Mouse (Mus musculus): Measurements from ENCODE around the gene Nfkbib. TPM values are rescaled to one million over a fixed set of nuclear protein-coding genes. Genes with fewer than 3 reads are reported as not detected.

Gene Nfkbib
- polyA plus RNA-seq, 1 experiment from 2014 or later, result 41.0 TPM

- no peak overlapping the region for H3K27ac ChIP-seq (ENCODE audit: low read length)
- peak overlapping the region; percentile 89 for H3K4me2 ChIP-seq (ENCODE audit: low read depth, low read length)
- H3K27me3 ChIP-seq (ENCODE audit: control insufficient read depth, insufficient read depth, low read length), result no peaks in the 10 kb centered on the region
- peak overlapping the region; percentile 90 for H3K4me3 ChIP-seq (ENCODE audit: low read length)
- H3K4me1 ChIP-seq (ENCODE audit: control insufficient read depth, insufficient read depth, low read length), result peaks cover 15% of the 10 kb centered on the region
- no peak for ATAC-seq (replicated peaks; ENCODE audit: extremely low read depth, insufficient read depth, low FRiP score)
- WGBS, result 81% methylated on average over 6 of the region's 6 CpGs
- H3K9ac ChIP-seq (ENCODE audit: low read length), result no peak overlapping the region
- H3K36me3 ChIP-seq (ENCODE audit: control insufficient read depth, insufficient read depth), result peaks cover 16% of the 10 kb centered on the region
- no peaks in the 10 kb centered on the region for H3K9me3 ChIP-seq (replicated peaks; ENCODE audit: control insufficient read depth, low read length)
These were observed 2.1 kb downstream of the Nfkbib start for GRCm38 (mm10) chr7:28765211-28765610.

- Histone ChIP-seq H3K36me3 (ENCODE audit: control insufficient read depth, insufficient read depth) (peaks cover 24% of the 10 kb centered on the region), H3K4me3 (ENCODE audit: low read length) (no peak overlapping the region), H3K27ac (ENCODE audit: low read length) (no peak overlapping the region), H3K9me3 (replicated peaks; ENCODE audit: control insufficient read depth, low read length) (no peaks in the 10 kb centered on the region), H3K27me3 (ENCODE audit: control insufficient read depth, insufficient read depth, low read length) (peaks cover 2% of the 10 kb centered on the region; the same call in 1 of the 2 replicates), H3K9ac (ENCODE audit: low read length) (no peak overlapping the region), H3K4me2 (ENCODE audit: low read depth, low read length) (no peak overlapping the region), H3K4me1 (ENCODE audit: control insufficient read depth, insufficient read depth, low read length) (peaks cover 9% of the 10 kb centered on the region)
- no peak for ATAC-seq (replicated peaks; ENCODE audit: extremely low read depth, insufficient read depth, low FRiP score)
- WGBS, result 79% methylated on average over 9 of the region's 9 CpGs
These were observed 5.4 kb downstream of the Nfkbib start for GRCm38 (mm10) chr7:28761907-28762306.

- peaks cover 11% of the 10 kb centered on the region for H3K27me3 ChIP-seq (ENCODE audit: control insufficient read depth, insufficient read depth, low read length)
- no peaks in the 10 kb centered on the region for H3K9me3 ChIP-seq (replicated peaks; ENCODE audit: control insufficient read depth, low read length)
- H3K27ac ChIP-seq (ENCODE audit: low read length), result no peak overlapping the region
- no peak overlapping the region for H3K4me2 ChIP-seq (ENCODE audit: low read depth, low read length)
- ATAC-seq (replicated peaks; ENCODE audit: extremely low read depth, insufficient read depth, low FRiP score), result no peak
- WGBS, result 85% methylated on average over 13 of the region's 13 CpGs
- H3K4me1 ChIP-seq (ENCODE audit: control insufficient read depth, insufficient read depth, low read length), result no peaks in the 10 kb centered on the region
- no peak overlapping the region for H3K9ac ChIP-seq (ENCODE audit: low read length)
- peaks cover 24% of the 10 kb centered on the region for H3K36me3 ChIP-seq (ENCODE audit: control insufficient read depth, insufficient read depth)
- no peak overlapping the region for H3K4me3 ChIP-seq (ENCODE audit: low read length)
These were observed 8.7 kb downstream of the Nfkbib start for GRCm38 (mm10) chr7:28758623-28759022.

GRCm38 (mm10) chr7:28756079-28756478 is 11.2 kb downstream of the Nfkbib start, which contains the start of gene Ccer2:
Gene Ccer2 (plus strand): TSS chr7:28756174.
- no peaks in the 10 kb centered on the region for H3K4me1 ChIP-seq (ENCODE audit: control insufficient read depth, insufficient read depth, low read length)
- ATAC-seq (replicated peaks; ENCODE audit: extremely low read depth, insufficient read depth, low FRiP score), result no peak
- no peak within 1 kb of the TSS for H3K9ac ChIP-seq (ENCODE audit: low read length)
- no peak within 1 kb of the TSS for H3K4me2 ChIP-seq (ENCODE audit: low read depth, low read length)
- 3% methylated on average over 17 of the region's 17 CpGs for WGBS
- peaks cover 13% of the 10 kb centered on the region for H3K36me3 ChIP-seq (ENCODE audit: control insufficient read depth, insufficient read depth)
- peaks cover 11% of the 10 kb centered on the region for H3K27me3 ChIP-seq (ENCODE audit: control insufficient read depth, insufficient read depth, low read length)
- no peak within 1 kb of the TSS for H3K27ac ChIP-seq (ENCODE audit: low read length)
- no peaks in the 10 kb centered on the region for H3K9me3 ChIP-seq (replicated peaks; ENCODE audit: control insufficient read depth, low read length)
- H3K4me3 ChIP-seq (ENCODE audit: low read length), result no peak within 1 kb of the TSS

- Histone ChIP-seq H3K4me1 (ENCODE audit: control insufficient read depth, insufficient read depth, low read length) (no peaks in the 10 kb centered on the region), H3K27me3 (ENCODE audit: control insufficient read depth, insufficient read depth, low read length) (no peaks in the 10 kb centered on the region), H3K4me3 (ENCODE audit: low read length) (no peak overlapping the region), H3K4me2 (ENCODE audit: low read depth, low read length) (no peak overlapping the region), H3K9ac (ENCODE audit: low read length) (no peak overlapping the region), H3K36me3 (ENCODE audit: control insufficient read depth, insufficient read depth) (peaks cover 11% of the 10 kb centered on the region), H3K9me3 (replicated peaks; ENCODE audit: control insufficient read depth, low read length) (no peaks in the 10 kb centered on the region), H3K27ac (ENCODE audit: low read length) (no peak overlapping the region)
- 92% methylated on average over 7 of the region's 7 CpGs for WGBS
- ATAC-seq (replicated peaks; ENCODE audit: extremely low read depth, insufficient read depth, low FRiP score), result no peak
These were observed 17.4 kb downstream of the Nfkbib start for GRCm38 (mm10) chr7:28749935-28750334.

GRCm38 (mm10) chr7:28741709-28742438 is 25.4 kb downstream of the Nfkbib start, which contains the start of the genes Mrps12 and Sars2:
Gene Mrps12 (minus strand): TSS chr7:28741820.
Gene Sars2 (plus strand): TSS chr7:28741992.
- Histone ChIP-seq H3K4me1 (ENCODE audit: control insufficient read depth, insufficient read depth, low read length) (peaks cover 12% of the 10 kb centered on the region), H3K27ac (ENCODE audit: low read length) (peak within 1 kb of the TSS; percentile 92), H3K9ac (ENCODE audit: low read length) (peak within 1 kb of the TSS; percentile 89), H3K4me2 (ENCODE audit: low read depth, low read length) (peak within 1 kb of the TSS; percentile 76), H3K36me3 (ENCODE audit: control insufficient read depth, insufficient read depth) (peaks cover 36% of the 10 kb centered on the region), H3K27me3 (ENCODE audit: control insufficient read depth, insufficient read depth, low read length) (no peaks in the 10 kb centered on the region), H3K9me3 (replicated peaks; ENCODE audit: control insufficient read depth, low read length) (no peaks in the 10 kb centered on the region), H3K4me3 (ENCODE audit: low read length) (peak within 1 kb of the TSS; percentile 80)
- WGBS, result under 1% methylated on average over 39 of the region's 39 CpGs
- ATAC-seq (replicated peaks; ENCODE audit: extremely low read depth, insufficient read depth, low FRiP score), result peak; percentile 98

GRCm38 (mm10) chr7:28741368-28741708 is 26.0 kb downstream of the Nfkbib start:
- ATAC-seq (replicated peaks; ENCODE audit: extremely low read depth, insufficient read depth, low FRiP score), result peak; percentile 3; the same call in 1 of the 2 replicates

GRCm38 (mm10) chr7:28740949-28741348 is 26.4 kb downstream of the Nfkbib start:
- Histone ChIP-seq H3K4me1 (ENCODE audit: control insufficient read depth, insufficient read depth, low read length) (peaks cover 12% of the 10 kb centered on the region), H3K4me3 (ENCODE audit: low read length) (peak overlapping the region; percentile 80), H3K4me2 (ENCODE audit: low read depth, low read length) (peak overlapping the region; percentile 63), H3K27me3 (ENCODE audit: control insufficient read depth, insufficient read depth, low read length) (no peaks in the 10 kb centered on the region), H3K27ac (ENCODE audit: low read length) (peak overlapping the region; percentile 32; the same call in 1 of the 2 replicates), H3K9me3 (replicated peaks; ENCODE audit: control insufficient read depth, low read length) (no peaks in the 10 kb centered on the region), H3K9ac (ENCODE audit: low read length) (peak overlapping the region; percentile 65), H3K36me3 (ENCODE audit: control insufficient read depth, insufficient read depth) (peaks cover 30% of the 10 kb centered on the region)
- no peak for ATAC-seq (replicated peaks; ENCODE audit: extremely low read depth, insufficient read depth, low FRiP score)
- 31% methylated on average over 9 of the region's 9 CpGs for WGBS

More at GRCm38 (mm10) chr7:28741368-28741708, 26.0 kb downstream of the Nfkbib start:
- peak overlapping the region; percentile 63 for H3K4me2 ChIP-seq (ENCODE audit: low read depth, low read length)
- peak overlapping the region; percentile 80 for H3K4me3 ChIP-seq (ENCODE audit: low read length)
- peak overlapping the region; percentile 65 for H3K9ac ChIP-seq (ENCODE audit: low read length)
- no peaks in the 10 kb centered on the region for H3K27me3 ChIP-seq (ENCODE audit: control insufficient read depth, insufficient read depth, low read length)
- H3K36me3 ChIP-seq (ENCODE audit: control insufficient read depth, insufficient read depth), result peaks cover 32% of the 10 kb centered on the region
- peaks cover 12% of the 10 kb centered on the region for H3K4me1 ChIP-seq (ENCODE audit: control insufficient read depth, insufficient read depth, low read length)
- H3K9me3 ChIP-seq (replicated peaks; ENCODE audit: control insufficient read depth, low read length), result no peaks in the 10 kb centered on the region
- WGBS, result 2% methylated on average over 13 of the region's 13 CpGs
- peak overlapping the region; percentile 32 for H3K27ac ChIP-seq (ENCODE audit: low read length)

GRCm38 (mm10) chr7:28739829-28740228 is 27.5 kb downstream of the Nfkbib start:
- Histone ChIP-seq H3K27ac (ENCODE audit: low read length) (no peak overlapping the region), H3K36me3 (ENCODE audit: control insufficient read depth, insufficient read depth) (peaks cover 32% of the 10 kb centered on the region), H3K27me3 (ENCODE audit: control insufficient read depth, insufficient read depth, low read length) (no peaks in the 10 kb centered on the region), H3K9me3 (replicated peaks; ENCODE audit: control insufficient read depth, low read length) (no peaks in the 10 kb centered on the region), H3K4me1 (ENCODE audit: control insufficient read depth, insufficient read depth, low read length) (peaks cover 12% of the 10 kb centered on the region), H3K9ac (ENCODE audit: low read length) (no peak overlapping the region), H3K4me3 (ENCODE audit: low read length) (no peak overlapping the region), H3K4me2 (ENCODE audit: low read depth, low read length) (no peak overlapping the region)
- WGBS, result 91% methylated on average over 21 of the region's 21 CpGs
- ATAC-seq (replicated peaks; ENCODE audit: extremely low read depth, insufficient read depth, low FRiP score), result no peak
